Mouse (Mus musculus) brown adipose tissue, adult 24 weeks (tissue): ENCODE measurements at regions not wholly inside any gene's neighbourhood (a gene's known extent, or its start where the extent isn't known, plus 50 kb on each side); places are given as distances from the start of the nearest gene placed in this dataset.

Experiments used
- H3K27ac ChIP-seq: fragments of 200-500 bp; replicated peaks from 2 replicates; pipeline ENCODE4 v1.5.1; 2012; ENCODE audit warnings: low read depth, mild to moderate bottlenecking, low read length
- H3K4me1 ChIP-seq: fragments of 200-500 bp; 2 replicates; pipeline ENCODE4 v1.6.1; 2012; ENCODE audit warnings: low read length, mixed read lengths; ENCODE audit not compliant: control insufficient read depth, insufficient read depth, insufficient read length
- H3K4me3 ChIP-seq: fragments of 200-500 bp; 2 replicates; pipeline ENCODE4 v1.5.1; 2012; ENCODE audit warnings: low read depth, mild to moderate bottlenecking, low read length, moderate library complexity; ENCODE audit not compliant: insufficient read depth

DNA sequence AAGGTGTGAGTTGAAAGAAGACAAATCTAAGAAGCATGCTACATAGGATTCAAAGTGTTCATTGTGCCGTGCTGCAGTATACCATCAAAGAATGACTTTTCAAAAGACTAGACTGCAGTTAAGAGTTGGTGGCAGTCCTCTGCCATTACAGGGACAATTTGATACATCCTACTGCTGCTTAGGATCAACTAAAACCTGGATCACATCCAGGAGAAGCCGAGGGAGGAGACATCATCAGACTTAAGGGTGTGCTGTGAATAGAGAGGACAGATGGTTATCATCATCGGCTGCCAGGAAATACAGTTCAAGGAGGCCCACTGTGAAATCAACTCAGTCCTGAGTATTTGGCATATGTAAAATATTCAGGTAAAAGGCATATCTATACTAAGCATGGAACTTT lies 366.9 kb downstream of the Sv2b start:
- no peaks in the 10 kb centered on the region for H3K4me1 ChIP-seq
- no peak overlapping the region for H3K4me3 ChIP-seq
- H3K27ac ChIP-seq: no peak overlapping the region

DNA sequence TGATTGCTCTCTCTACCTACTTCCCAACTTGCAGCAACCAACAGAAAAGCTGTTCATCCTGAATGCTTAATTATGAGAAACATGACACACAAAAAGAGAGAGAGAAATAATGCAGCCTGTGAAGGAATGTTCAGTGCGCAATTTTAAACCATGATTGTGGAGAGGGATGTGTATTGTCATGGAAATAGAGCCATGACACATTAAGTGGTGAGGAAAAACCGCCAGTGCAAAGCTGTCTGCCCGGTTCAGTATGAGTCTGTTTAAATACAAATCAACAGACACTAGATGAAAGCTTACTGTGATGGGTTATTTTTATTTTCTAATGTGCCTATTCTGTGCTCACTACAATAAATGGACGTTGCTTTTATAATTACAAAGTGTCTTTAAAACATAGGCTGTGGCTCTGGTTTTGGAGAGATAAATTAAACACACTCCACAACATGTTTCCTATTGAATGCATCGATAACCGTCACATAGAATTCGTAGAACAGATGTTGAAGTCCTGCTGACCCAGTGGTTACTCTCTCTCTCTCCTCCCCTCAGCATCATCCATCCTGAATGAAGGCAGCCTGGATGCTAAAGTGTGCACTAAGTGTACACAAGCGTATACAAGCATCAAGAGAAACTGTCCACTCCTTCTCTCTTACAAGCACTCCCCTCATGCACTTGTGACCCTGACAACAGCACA lies 374.7 kb upstream of the Slco3a1 start:
- Histone ChIP-seq H3K4me3 (no peak overlapping the region), H3K27ac (no peak overlapping the region), H3K4me1 (no peaks in the 10 kb centered on the region)

- Histone ChIP-seq H3K4me1 (no peaks in the 10 kb centered on the region), H3K4me3 (no peak overlapping the region), H3K27ac (no peak overlapping the region)
Measured at GRCm38 (mm10) chr7:74928226-74928927, 373.8 kb upstream of the Slco3a1 start.

DNA sequence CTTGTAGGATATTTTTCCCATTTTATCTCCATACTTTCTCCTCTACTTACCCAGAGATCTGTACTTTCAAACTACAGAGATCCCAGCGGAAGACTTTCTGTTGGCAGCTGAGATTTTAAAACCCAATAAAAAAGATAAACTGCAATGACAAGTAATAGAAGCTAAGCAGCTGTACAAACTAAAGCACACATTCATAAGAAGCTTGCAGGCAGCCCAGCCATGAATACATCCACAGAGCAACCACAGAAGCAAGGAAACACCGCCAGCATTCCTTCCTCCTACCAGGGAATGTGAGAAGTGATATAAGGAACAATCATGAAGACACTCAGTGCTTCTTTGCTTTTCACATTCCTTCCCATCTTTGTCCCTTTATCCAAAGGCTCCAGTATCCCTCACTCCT lies 372.1 kb upstream of the Slco3a1 start:
- no peaks in the 10 kb centered on the region for H3K4me1 ChIP-seq
- no peak overlapping the region for H3K27ac ChIP-seq
- no peak overlapping the region for H3K4me3 ChIP-seq

- no peak overlapping the region for H3K27ac ChIP-seq
- H3K4me1 ChIP-seq: no peaks in the 10 kb centered on the region
- H3K4me3 ChIP-seq: no peak overlapping the region
Measured at GRCm38 (mm10) chr7:74924156-74924555, 369.6 kb upstream of the Slco3a1 start.

DNA sequence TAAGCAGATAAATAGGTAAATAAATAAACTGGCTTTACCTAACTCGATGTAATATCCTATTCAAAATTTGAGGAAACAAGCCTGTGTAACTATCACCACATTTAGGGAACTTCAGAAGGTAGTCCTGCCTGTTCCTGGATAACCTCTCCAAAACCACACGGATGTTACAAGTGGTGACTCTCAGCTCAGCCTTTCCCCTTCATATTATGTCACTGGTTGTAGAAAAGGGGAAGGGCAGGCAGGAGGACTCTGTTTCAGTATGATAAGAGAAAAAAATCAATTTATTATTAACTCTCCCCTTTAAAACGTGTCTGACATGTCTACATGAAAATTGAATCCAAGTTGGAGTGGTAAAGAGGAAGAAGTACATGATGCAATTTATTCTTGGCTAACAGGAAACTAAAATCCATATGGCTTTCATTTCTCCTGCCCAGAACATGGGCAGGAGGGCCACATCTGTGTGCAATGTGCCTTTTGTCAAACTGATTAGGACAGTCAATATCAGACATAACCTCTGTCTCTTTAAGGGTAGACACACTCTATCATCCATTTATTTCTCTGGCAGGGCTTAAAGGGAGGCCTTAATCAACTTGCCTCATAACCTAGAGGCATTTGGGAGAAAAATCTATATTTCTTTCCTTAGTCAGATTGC lies 353.9 kb upstream of the Slco3a1 start:
- no peak overlapping the region for H3K4me3 ChIP-seq
- no peaks in the 10 kb centered on the region for H3K4me1 ChIP-seq
- H3K27ac ChIP-seq: no peak overlapping the region

DNA sequence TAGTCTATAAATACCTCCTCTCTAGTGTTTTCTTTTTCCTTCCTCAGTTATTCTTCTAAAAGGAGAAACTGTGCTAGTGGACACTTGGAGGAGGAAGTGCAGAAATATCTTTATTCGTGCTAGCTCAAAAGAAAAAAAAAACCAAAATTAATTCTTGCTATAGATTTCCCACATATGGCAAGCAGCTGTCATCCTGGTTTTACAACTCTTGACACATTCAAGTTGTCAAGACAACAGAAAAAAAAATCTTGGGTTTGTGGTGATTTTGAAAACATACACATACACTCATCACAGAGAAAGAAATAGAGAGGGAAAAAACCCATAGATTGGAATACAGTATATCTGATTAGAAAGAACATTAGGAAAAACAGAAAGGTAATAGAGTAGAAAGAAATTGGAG lies 352.8 kb upstream of the Slco3a1 start:
- no peaks in the 10 kb centered on the region for H3K4me1 ChIP-seq
- H3K27ac ChIP-seq: no peak overlapping the region
- H3K4me3 ChIP-seq: no peak overlapping the region

GRCm38 (mm10) chr7:74877466-74877865 lies 322.9 kb upstream of the Slco3a1 start:
- no peaks in the 10 kb centered on the region for H3K4me1 ChIP-seq
- H3K27ac ChIP-seq: no peak overlapping the region
- no peak overlapping the region for H3K4me3 ChIP-seq

- no peaks in the 10 kb centered on the region for H3K4me1 ChIP-seq
- H3K4me3 ChIP-seq: no peak overlapping the region
- no peak overlapping the region for H3K27ac ChIP-seq
Measured at GRCm38 (mm10) chr7:74876667-74877066, 322.1 kb upstream of the Slco3a1 start.

GRCm38 (mm10) chr7:74870250-74870649 lies 315.7 kb upstream of the Slco3a1 start:
- Histone ChIP-seq H3K4me1 (no peaks in the 10 kb centered on the region), H3K27ac (no peak overlapping the region), H3K4me3 (no peak overlapping the region)

- Histone ChIP-seq H3K4me3 (no peak overlapping the region), H3K4me1 (no peaks in the 10 kb centered on the region), H3K27ac (no peak overlapping the region)
Measured at GRCm38 (mm10) chr7:74862727-74863126, 308.1 kb upstream of the Slco3a1 start.

DNA sequence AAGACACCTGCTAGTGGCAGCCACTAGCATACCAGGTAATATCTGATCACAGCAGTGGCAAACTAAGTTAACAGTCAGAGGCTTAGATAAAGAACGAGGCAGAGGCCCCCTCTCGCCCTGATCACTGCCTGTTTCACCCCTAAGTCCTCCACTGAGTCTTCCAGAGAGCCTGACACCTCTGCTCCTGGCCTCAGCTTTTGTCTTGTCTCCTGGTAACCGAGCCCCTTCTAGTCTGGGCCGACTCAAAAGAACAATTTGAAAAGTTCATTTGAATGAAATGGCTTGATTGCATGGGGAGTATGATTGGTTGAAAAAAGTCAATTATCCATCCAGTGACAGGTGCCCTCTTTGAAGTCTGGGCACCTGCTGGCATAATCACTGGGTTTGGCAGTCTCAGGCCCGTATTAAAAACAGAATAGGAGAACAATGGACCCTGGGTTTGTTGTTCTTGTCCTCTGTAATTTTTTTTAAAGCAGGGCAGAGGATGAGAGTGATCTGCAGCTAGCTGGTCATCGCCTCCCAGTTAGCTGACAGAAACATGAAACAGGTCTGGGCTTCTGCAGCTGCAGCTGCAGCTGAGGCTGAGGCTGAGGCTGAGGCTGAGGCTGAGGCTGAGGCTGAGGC lies 289.8 kb upstream of the Slco3a1 start:
- Histone ChIP-seq H3K4me3 (no peak overlapping the region), H3K27ac (no peak overlapping the region), H3K4me1 (no peaks in the 10 kb centered on the region)

DNA sequence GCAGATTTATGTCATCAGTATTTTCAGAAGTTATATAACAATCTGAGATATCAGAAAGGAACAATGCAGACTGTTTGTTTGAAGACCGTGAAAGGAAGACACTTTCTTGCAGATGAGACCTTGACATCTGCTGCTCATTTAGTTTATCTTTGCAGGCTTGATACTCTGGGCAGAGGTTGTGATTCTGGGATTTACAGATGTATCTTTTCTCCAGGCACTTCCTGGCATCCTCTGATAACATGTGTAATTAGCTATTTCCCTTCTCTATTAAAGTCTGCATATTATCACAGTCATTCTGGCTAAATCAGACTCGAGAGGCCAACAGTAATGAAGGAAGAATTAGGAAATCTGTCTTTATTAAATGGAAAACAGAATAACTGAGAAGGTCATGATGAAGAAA lies 268.7 kb upstream of the Slco3a1 start:
- no peaks in the 10 kb centered on the region for H3K4me1 ChIP-seq
- H3K4me3 ChIP-seq: no peak overlapping the region
- H3K27ac ChIP-seq: no peak overlapping the region

DNA sequence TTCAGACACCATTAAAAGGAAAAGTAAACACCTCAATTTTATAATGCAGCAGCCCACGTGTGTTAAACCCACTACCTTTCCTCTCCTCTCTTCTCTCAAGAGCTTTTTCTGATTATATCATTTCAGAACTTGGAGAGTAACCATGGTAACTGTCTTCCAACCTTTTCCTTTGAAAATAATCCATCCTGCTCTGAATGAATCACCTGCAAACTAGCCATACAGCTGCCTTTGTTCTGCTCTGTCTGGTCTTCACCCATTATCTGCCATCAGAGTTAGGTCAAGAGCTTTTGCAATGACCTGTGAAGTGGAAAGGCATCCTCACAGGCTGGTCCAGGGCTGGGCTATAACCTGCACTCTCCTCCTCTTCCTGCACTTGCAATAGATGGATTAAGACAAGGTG lies 238.7 kb upstream of the Slco3a1 start:
- Histone ChIP-seq H3K4me1 (no peaks in the 10 kb centered on the region), H3K27ac (no peak overlapping the region), H3K4me3 (no peak overlapping the region)

GRCm38 (mm10) chr7:74788696-74789095 lies 234.1 kb upstream of the Slco3a1 start:
- Histone ChIP-seq H3K27ac (no peak overlapping the region), H3K4me3 (no peak overlapping the region), H3K4me1 (no peaks in the 10 kb centered on the region)
